Mouse (Mus musculus): ENCODE measurements at regions not wholly inside any gene's neighbourhood (a gene's known extent, or its start where the extent isn't known, plus 50 kb on each side); places are given as distances from the start of the nearest gene placed in this dataset.

DNA sequence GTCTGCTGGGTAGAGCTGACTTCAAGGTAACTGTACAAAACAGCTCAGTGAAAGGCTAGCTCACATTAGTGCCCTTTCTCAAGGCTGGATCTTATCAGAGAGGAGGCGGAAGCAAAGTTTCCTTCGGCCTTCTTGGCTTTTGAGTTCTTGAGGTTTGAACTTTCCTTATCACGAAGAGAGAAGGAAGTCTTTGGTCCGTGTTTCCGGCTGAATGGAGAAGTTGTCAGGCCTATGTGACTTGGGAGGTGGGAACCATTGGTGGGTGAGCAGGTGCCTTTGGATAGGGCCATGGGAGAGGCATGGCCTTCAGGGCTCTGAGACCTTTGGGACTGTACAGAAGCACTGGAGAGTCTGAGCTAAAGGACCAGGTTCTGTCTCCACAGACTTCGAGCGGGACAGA, 128.1 kb upstream of the Haao start:
- TF ChIP-seq POLR2A (IDR thresholded peaks at IDR 0.05; ENCODE audit: low read depth, low read length) (no peak), CTCF (IDR thresholded peaks at IDR 0.05; ENCODE audit: extremely low read depth, insufficient read length, insufficient replicate concordance, low read depth, low read length) (no peak)

Measured in small intestine, adult 2 months (tissue).